Mouse (Mus musculus): ENCODE results near the gene Fam126b. TPM values are rescaled to one million over a fixed set of nuclear protein-coding genes. Genes with fewer than 3 reads are reported as not detected.
"Not testable (repeated sequence)": the region's sequence is repeated elsewhere in the genome, so short reads cannot be mapped to it uniquely, and the experiment has no call there.

The Fam126b gene
- polyA plus RNA-seq, 1 experiment from 2014 or later = 9.6 TPM

DNA sequence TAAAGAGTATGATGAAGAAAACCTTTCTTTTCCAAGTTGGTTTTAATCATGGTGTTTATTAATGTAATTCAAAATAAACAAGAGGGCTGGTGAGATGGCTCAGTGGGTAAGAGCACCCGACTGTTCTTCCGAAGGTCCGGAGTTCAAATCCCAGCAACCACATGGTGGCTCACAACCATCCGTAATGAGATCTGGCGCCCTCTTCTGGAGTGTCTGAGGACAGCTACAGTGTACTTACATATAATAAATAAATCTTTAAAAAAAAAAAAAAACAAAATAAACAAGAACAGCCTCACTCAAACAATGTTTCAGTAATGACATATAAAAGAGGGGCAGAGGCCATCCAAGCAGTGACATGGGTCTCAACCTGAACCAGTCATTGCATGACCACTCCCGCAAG, 25.8 kb downstream of the Fam126b start:
- 97% methylated on average over 6 of the region's 6 CpGs for WGBS
- H3K36me3 ChIP-seq (ENCODE audit: control insufficient read depth, insufficient read depth, low read length); H3K27ac ChIP-seq (ENCODE audit: low read depth, low read length); H3K9me3 ChIP-seq (ENCODE audit: control insufficient read depth, low read length); H3K4me3 ChIP-seq (ENCODE audit: low read length); H3K4me1 ChIP-seq (ENCODE audit: control insufficient read depth, insufficient read depth, low read length); ATAC-seq (ENCODE audit: low FRiP score, low TSS enrichment); H3K9ac ChIP-seq (ENCODE audit: low read depth, low read length); H3K4me2 ChIP-seq (replicated peaks; ENCODE audit: low read depth, low read length); H3K27me3 ChIP-seq (ENCODE audit: control insufficient read depth, insufficient read depth, low read length): not testable (repeated sequence)

DNA sequence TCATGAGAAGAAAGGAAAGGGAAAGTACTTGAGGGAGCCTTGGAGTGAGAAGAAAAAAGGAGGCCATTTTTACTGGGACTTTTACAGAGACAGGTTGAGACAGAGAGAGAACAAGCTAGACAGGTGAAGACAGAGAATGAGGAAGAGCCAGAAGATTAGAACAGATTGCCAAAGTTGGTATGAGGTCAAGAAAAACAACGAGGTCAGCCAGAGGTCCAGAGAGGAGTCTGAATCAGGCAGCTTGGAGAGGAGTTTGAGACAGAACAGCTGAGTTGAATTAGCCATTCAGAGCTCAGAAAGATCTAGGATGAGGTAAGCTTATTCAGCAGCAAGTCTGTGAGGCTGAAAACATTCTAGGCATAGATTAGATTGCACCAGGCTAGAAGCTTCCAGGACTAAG, 44.7 kb downstream of the Fam126b start:
- Histone ChIP-seq H3K9me3 (ENCODE audit: control insufficient read depth, low read length) (no peaks in the 10 kb centered on the region), H3K36me3 (ENCODE audit: control insufficient read depth, insufficient read depth, low read length) (peaks cover 44% of the 10 kb centered on the region), H3K4me1 (ENCODE audit: control insufficient read depth, insufficient read depth, low read length) (no peaks in the 10 kb centered on the region), H3K9ac (ENCODE audit: low read depth, low read length) (no peak overlapping the region), H3K4me3 (ENCODE audit: low read length) (no peak overlapping the region), H3K4me2 (replicated peaks; ENCODE audit: low read depth, low read length) (no peak overlapping the region), H3K27ac (ENCODE audit: low read depth, low read length) (no peak overlapping the region), H3K27me3 (ENCODE audit: control insufficient read depth, insufficient read depth, low read length) (no peaks in the 10 kb centered on the region)
- WGBS = 84% methylated on average over 1 of the region's 1 CpGs
- ATAC-seq (ENCODE audit: low FRiP score, low TSS enrichment) = no peak

DNA sequence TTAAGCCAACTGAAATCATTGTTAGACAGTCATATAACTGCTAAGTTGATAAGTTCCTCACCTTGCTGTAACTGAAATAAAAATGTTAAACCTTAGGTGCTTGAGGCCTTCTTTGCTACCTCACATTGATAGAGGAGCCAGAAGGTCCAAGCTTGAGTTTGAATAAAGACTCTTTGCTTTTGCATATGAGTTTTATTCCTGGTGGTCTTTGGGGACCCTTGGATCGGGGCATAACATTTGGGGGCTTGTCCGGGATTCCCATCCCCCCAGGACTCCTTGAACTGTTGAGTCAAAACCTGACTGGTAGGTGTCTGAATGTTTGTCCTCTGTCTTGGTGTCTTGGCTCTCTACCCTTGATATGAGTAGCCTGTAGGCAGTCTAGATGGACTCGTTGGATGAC, 78.9 kb downstream of the Fam126b start:
- no peaks in the 10 kb centered on the region for H3K36me3 ChIP-seq (ENCODE audit: control insufficient read depth, insufficient read depth, low read length)
- H3K4me3 ChIP-seq (ENCODE audit: low read length) = no peak overlapping the region
- H3K27me3 ChIP-seq (ENCODE audit: control insufficient read depth, insufficient read depth, low read length) = no peaks in the 10 kb centered on the region
- H3K9me3 ChIP-seq (ENCODE audit: control insufficient read depth, low read length) = peaks cover 38% of the 10 kb centered on the region
- H3K4me1 ChIP-seq (ENCODE audit: control insufficient read depth, insufficient read depth, low read length) = peaks cover 11% of the 10 kb centered on the region; the same call in 1 of the 2 replicates
- 93% methylated on average over 3 of the region's 3 CpGs for WGBS
- no peak for ATAC-seq (ENCODE audit: low FRiP score, low TSS enrichment)
- no peak overlapping the region for H3K9ac ChIP-seq (ENCODE audit: low read depth, low read length)
- no peak overlapping the region for H3K4me2 ChIP-seq (replicated peaks; ENCODE audit: low read depth, low read length)
- no peak overlapping the region for H3K27ac ChIP-seq (ENCODE audit: low read depth, low read length)

DNA sequence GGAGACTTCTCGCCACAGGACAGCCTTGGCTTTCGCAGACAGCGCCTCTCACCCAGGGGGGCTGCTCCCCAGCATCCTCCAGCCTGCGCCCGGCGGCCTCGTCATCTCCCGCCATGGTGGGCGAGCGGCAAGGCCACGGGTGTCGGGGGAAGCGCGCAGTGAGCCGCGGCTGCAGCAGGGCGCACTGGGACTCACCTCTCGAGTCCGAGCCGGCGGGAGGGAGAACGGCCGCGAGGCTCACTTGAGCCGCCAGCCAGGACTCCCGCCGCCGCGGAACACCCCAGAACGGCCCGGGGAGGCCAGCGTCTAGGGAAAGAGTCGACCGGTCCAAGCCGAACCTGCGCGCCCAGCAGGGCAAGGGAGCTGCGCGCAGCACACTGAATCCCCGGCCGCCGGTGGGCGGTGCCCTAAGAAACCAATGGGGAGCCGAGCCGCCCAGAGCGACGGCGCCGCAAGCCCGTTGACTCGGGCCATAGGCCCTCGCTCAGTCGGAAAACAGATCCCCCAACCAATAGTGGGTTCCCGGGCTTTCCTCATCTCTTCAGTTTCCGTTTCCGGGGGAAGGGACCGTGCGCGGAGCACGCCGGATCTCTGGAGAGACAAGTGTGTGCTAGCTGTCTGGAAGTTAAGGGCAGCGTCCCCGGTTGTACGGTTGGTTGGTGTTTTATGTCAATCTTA, 81.4 kb downstream of the Fam126b start, which contains the start of gene Orc2:
Gene Orc2, minus strand, starts transcription at position 533 of the 678 bp plus-strand sequence.
- peak within 1 kb of the TSS; percentile 96 for H3K4me3 ChIP-seq (ENCODE audit: low read length)
- under 1% methylated on average over 59 of the region's 64 CpGs for WGBS
- peak within 1 kb of the TSS; percentile 92 for H3K9ac ChIP-seq (ENCODE audit: low read depth, low read length)
- H3K4me1 ChIP-seq (ENCODE audit: control insufficient read depth, insufficient read depth, low read length) = peaks cover 11% of the 10 kb centered on the region; the same call in 1 of the 2 replicates
- peak within 1 kb of the TSS; percentile 52 for H3K4me2 ChIP-seq (replicated peaks; ENCODE audit: low read depth, low read length)
- H3K36me3 ChIP-seq (ENCODE audit: control insufficient read depth, insufficient read depth, low read length) = peaks cover 9% of the 10 kb centered on the region
- no peaks in the 10 kb centered on the region for H3K27me3 ChIP-seq (ENCODE audit: control insufficient read depth, insufficient read depth, low read length)
- peak; percentile 99 for ATAC-seq (ENCODE audit: low FRiP score, low TSS enrichment)
- peak within 1 kb of the TSS; percentile 85 for H3K27ac ChIP-seq (ENCODE audit: low read depth, low read length)
- H3K9me3 ChIP-seq (ENCODE audit: control insufficient read depth, low read length) = peaks cover 33% of the 10 kb centered on the region

DNA sequence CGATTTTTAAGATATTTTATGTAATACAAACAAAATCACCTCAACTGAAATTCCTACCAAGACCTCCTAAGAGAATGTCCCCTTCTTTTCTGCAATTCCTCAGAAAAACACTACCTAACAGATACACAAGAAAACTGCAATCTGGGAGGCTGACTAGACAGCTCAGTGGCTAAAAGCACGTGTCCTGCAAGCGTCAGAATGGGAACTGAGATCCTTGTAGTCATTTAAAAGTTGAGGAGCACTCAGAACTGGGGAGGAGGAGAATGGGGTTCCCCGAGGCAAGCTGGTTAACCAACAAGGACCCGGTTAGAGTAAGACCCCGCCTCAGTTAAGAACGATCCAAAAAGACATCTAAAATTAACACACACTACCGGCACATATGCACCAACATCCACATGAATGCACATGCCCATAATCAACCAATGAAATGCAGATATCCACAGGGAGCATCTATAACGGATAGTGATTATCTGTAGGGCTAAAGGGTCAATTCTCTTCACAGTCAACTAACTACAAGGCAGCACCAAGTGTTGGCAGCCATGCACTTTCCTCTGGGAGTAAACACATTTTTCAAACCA, 82.2 kb downstream of the Fam126b start:
- Histone ChIP-seq H3K9ac (ENCODE audit: low read depth, low read length) (peak overlapping the region; percentile 92), H3K4me3 (ENCODE audit: low read length) (peak overlapping the region; percentile 96), H3K4me2 (replicated peaks; ENCODE audit: low read depth, low read length) (peak overlapping the region; percentile 52), H3K36me3 (ENCODE audit: control insufficient read depth, insufficient read depth, low read length) (peaks cover 14% of the 10 kb centered on the region), H3K9me3 (ENCODE audit: control insufficient read depth, low read length) (peaks cover 31% of the 10 kb centered on the region), H3K27ac (ENCODE audit: low read depth, low read length) (no peak overlapping the region), H3K4me1 (ENCODE audit: control insufficient read depth, insufficient read depth, low read length) (peaks cover 11% of the 10 kb centered on the region; the same call in 1 of the 2 replicates), H3K27me3 (ENCODE audit: control insufficient read depth, insufficient read depth, low read length) (no peaks in the 10 kb centered on the region)
- 0 out of 2 replicates have a peak, but pooled peaks have one; percentile 6 for ATAC-seq (ENCODE audit: low FRiP score, low TSS enrichment)
- WGBS = 32% methylated on average over 9 of the region's 9 CpGs

DNA sequence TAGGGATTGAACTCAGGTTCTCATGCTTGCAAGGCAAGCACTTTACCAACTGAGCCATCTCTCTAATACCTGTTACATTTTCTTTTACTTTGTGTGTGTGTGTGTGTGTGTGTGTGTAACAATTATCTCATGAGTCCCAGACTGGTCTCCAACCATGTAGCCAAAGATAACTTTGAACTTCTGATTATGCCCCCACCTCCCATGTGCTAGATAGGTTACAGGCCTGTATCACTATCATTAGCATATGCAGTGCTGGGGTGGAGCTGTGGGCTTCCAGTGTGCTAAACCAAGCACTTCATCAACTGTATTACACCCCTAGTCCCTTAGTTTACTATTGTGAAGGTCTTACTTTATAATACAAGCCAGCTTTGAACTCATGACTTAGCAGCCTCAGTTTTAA, 83.0 kb downstream of the Fam126b start:
- Histone ChIP-seq H3K27me3 (ENCODE audit: control insufficient read depth, insufficient read depth, low read length) (no peaks in the 10 kb centered on the region), H3K9ac (ENCODE audit: low read depth, low read length) (no peak overlapping the region), H3K4me2 (replicated peaks; ENCODE audit: low read depth, low read length) (peak overlapping the region; percentile 52; the same call in 1 of the 2 replicates), H3K36me3 (ENCODE audit: control insufficient read depth, insufficient read depth, low read length) (peaks cover 18% of the 10 kb centered on the region), H3K4me1 (ENCODE audit: control insufficient read depth, insufficient read depth, low read length) (peaks cover 11% of the 10 kb centered on the region; the same call in 1 of the 2 replicates), H3K4me3 (ENCODE audit: low read length) (no peak overlapping the region), H3K27ac (ENCODE audit: low read depth, low read length) (no peak overlapping the region), H3K9me3 (ENCODE audit: control insufficient read depth, low read length) (peaks cover 24% of the 10 kb centered on the region)
- ATAC-seq (ENCODE audit: low FRiP score, low TSS enrichment) = no peak

DNA sequence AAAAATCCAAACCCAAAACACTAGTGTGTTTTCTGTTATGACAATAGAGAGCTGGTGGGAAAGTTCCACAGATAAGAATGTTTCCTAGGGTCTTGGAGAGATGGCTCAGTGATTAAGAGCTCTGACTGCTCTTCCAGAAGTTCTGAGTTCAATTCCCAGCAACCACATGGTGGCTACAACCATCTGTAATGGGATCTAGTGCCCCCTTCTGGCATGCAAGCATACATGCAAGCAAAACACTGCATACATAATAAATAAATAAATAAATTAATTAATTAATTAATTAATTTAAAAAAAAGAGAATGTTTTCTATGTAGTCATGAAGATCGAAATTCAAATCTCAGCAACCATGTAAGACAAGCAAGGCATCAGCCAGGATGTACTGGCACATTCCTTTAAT, 87.4 kb downstream of the Fam126b start:
- 90% methylated on average over 1 of the region's 1 CpGs for WGBS
- peaks cover 46% of the 10 kb centered on the region for H3K36me3 ChIP-seq (ENCODE audit: control insufficient read depth, insufficient read depth, low read length)

DNA sequence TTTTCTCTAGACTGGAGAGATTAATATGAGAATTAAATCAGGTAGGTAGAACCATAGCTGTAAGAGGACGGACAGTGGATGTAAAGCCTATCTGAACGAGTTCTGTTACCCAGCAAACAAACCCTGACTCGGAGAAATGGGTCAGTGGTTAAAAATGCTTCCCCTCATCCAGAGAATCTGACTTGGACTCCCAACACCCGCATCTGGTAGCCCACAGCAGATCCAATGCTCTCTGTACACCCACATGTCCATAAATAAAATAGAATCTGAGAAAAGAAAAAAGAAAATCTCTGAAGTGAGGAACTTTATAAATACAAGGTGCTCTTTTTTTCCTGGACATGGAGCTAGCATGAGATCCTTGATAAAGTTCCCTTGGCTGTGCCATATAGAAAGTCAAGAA, 88.4 kb downstream of the Fam126b start:
- H3K9ac ChIP-seq (ENCODE audit: low read depth, low read length) = no peak overlapping the region
- no peak overlapping the region for H3K27ac ChIP-seq (ENCODE audit: low read depth, low read length)
- no peaks in the 10 kb centered on the region for H3K27me3 ChIP-seq (ENCODE audit: control insufficient read depth, insufficient read depth, low read length)
- 92% methylated on average over 4 of the region's 4 CpGs for WGBS
- H3K36me3 ChIP-seq (ENCODE audit: control insufficient read depth, insufficient read depth, low read length) = peaks cover 52% of the 10 kb centered on the region
- no peaks in the 10 kb centered on the region for H3K9me3 ChIP-seq (ENCODE audit: control insufficient read depth, low read length)
- no peak for ATAC-seq (ENCODE audit: low FRiP score, low TSS enrichment)
- no peaks in the 10 kb centered on the region for H3K4me1 ChIP-seq (ENCODE audit: control insufficient read depth, insufficient read depth, low read length)
- H3K4me2 ChIP-seq (replicated peaks; ENCODE audit: low read depth, low read length) = no peak overlapping the region
- H3K4me3 ChIP-seq (ENCODE audit: low read length) = no peak overlapping the region

More for the DNA sequence above, 87.4 kb downstream of the Fam126b start:
- no peaks in the 10 kb centered on the region for H3K27me3 ChIP-seq (ENCODE audit: control insufficient read depth, insufficient read depth, low read length)
- H3K4me3 ChIP-seq (ENCODE audit: low read length) = no peak overlapping the region
- no peaks in the 10 kb centered on the region for H3K9me3 ChIP-seq (ENCODE audit: control insufficient read depth, low read length)
- no peak overlapping the region for H3K27ac ChIP-seq (ENCODE audit: low read depth, low read length)
- ATAC-seq (ENCODE audit: low FRiP score, low TSS enrichment) = no peak
- no peak overlapping the region for H3K4me2 ChIP-seq (replicated peaks; ENCODE audit: low read depth, low read length)
- no peak overlapping the region for H3K9ac ChIP-seq (ENCODE audit: low read depth, low read length)
- peaks cover 8% of the 10 kb centered on the region; the same call in 1 of the 2 replicates for H3K4me1 ChIP-seq (ENCODE audit: control insufficient read depth, insufficient read depth, low read length)

DNA sequence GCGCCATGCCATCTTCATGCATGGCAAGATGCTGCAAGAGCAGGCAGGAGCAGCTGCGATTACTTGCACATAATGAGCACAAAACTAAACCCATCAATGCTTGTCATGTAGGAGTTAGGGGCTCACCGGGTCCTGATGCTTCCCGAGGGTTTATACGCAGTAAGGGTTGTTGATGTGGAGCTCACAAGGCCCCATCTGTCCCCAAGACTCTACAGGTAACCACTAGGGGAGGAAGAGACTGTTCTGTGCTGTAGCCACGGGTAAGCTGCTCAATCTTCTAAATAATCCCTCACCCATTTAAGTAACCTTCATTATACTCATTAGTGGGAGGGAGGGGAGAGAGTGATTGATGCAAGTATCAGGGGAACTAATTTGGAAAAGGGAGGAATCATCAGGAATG, 90.5 kb downstream of the Fam126b start:
- Histone ChIP-seq H3K9ac (ENCODE audit: low read depth, low read length) (no peak overlapping the region), H3K4me1 (ENCODE audit: control insufficient read depth, insufficient read depth, low read length) (no peaks in the 10 kb centered on the region), H3K27me3 (ENCODE audit: control insufficient read depth, insufficient read depth, low read length) (no peaks in the 10 kb centered on the region), H3K9me3 (ENCODE audit: control insufficient read depth, low read length) (no peaks in the 10 kb centered on the region), H3K36me3 (ENCODE audit: control insufficient read depth, insufficient read depth, low read length) (peaks cover 72% of the 10 kb centered on the region), H3K4me2 (replicated peaks; ENCODE audit: low read depth, low read length) (no peak overlapping the region), H3K27ac (ENCODE audit: low read depth, low read length) (no peak overlapping the region), H3K4me3 (ENCODE audit: low read length) (no peak overlapping the region)
- no peak for ATAC-seq (ENCODE audit: low FRiP score, low TSS enrichment)
- WGBS = 95% methylated on average over 6 of the region's 6 CpGs

Measured in kidney, embryonic 14.5 days (tissue).